Comparison of ENCODE assay signal across 8 mouse cellular contexts in the genomic region with DNA sequence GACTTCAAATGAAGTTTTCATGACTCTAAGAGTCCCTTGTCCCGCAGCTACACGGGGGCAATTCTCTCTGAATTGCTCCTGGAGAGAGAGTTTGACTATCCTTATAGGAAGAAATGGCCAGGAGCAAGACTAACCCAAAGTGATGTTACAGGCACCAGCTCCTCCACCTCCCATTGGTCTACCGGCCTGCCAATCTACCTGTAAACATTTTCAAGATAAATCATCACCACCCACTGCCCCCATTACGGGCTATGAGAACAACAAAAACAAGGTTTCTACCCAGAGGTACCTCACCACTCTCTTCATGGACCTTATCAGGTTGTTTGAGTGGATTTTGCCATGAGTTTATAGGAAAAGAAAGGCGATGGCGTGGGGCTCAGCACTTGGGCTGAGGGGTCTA. TPM values are rescaled to one million over a fixed set of nuclear protein-coding genes. Genes with fewer than 3 reads are reported as not detected.
DNase-seq lines count a peak whose midpoint lies in the region; ATAC-seq and TF ChIP-seq lines count a peak whose summit lies in the region.

No protein-coding gene starts in this region.

- H3K9ac ChIP-seq in limb, embryonic 13.5 days: no peak overlapping the region

- no peaks in the 10 kb centered on the region for H3K9me3 ChIP-seq in limb, embryonic 13.5 days

- H3K36me3 ChIP-seq in limb, embryonic 13.5 days: no peaks in the 10 kb centered on the region
- no peaks in the 10 kb centered on the region for H3K36me3 ChIP-seq in small intestine, adult 2 months (ENCODE audit: control insufficient read depth, insufficient read depth, low read length)

- TF ChIP-seq POLR2A in small intestine, adult 2 months (IDR thresholded peaks at IDR 0.05; ENCODE audit: low read depth, low read length): no peak

- no peak for TF ChIP-seq CTCF in small intestine, adult 2 months (IDR thresholded peaks at IDR 0.05; ENCODE audit: extremely low read depth, insufficient read length, insufficient replicate concordance, low read depth, low read length)

- DNase-seq in urinary bladder, postnatal 14 days (ENCODE audit: low spot score): peak; percentile 43
- no peak for DNase-seq in urinary bladder, postnatal 36 days (ENCODE audit: low spot score in 2 of 2)
- DNase-seq in heart, postnatal 4 days: peak; percentile 55
- DNase-seq in right cerebral cortex, postnatal 25 days: no peak
- DNase-seq in left cerebral cortex, adult 9 months (ENCODE audit: low spot score in 2 of 2): no peak
- DNase-seq in adrenal gland, postnatal 25 days: no peak

- ATAC-seq in limb, embryonic 13.5 days (ENCODE audit: low FRiP score, low read depth): no peak

- peaks cover 28% of the 10 kb centered on the region for H3K4me1 ChIP-seq in limb, embryonic 13.5 days
- peaks cover 13% of the 10 kb centered on the region for H3K4me1 ChIP-seq in small intestine, adult 2 months (ENCODE audit: control insufficient read depth, insufficient read depth, insufficient read length, low read length)

- no peak overlapping the region for H3K27ac ChIP-seq in limb, embryonic 13.5 days
- H3K27ac ChIP-seq in small intestine, adult 2 months (ENCODE audit: insufficient read depth, low read depth, low read length): peak overlapping the region; percentile 15

- H3K27me3 ChIP-seq in limb, embryonic 13.5 days: peaks cover 32% of the 10 kb centered on the region
- no peaks in the 10 kb centered on the region; the same call in 1 of the 2 replicates for H3K27me3 ChIP-seq in small intestine, adult 2 months (ENCODE audit: control insufficient read depth, insufficient read depth, low read length)

- 31% methylated on average over 6 of the region's 6 CpGs for whole genome bisulfite sequencing in limb, embryonic 13.5 days
- 31% methylated on average over 6 of the region's 6 CpGs for WGBS in small intestine, adult 2 months

- H3K4me3 ChIP-seq in limb, embryonic 13.5 days: peak overlapping the region; percentile 64
- peak overlapping the region; percentile 65 for H3K4me3 ChIP-seq in small intestine, adult 2 months (ENCODE audit: low read depth, low read length)

- H3K4me2 ChIP-seq in limb, embryonic 13.5 days (replicated peaks): peak overlapping the region; percentile 99

RNA-seq across cellular contexts. Expression of gene Egln3, which starts 1.4 kb away (rescaled TPM):
- total RNA-seq in heart, postnatal 4 days (2021): 10 to 100 TPM; 38.0 to 44.1 TPM
- polyA plus RNA-seq in limb, embryonic 13.5 days (2015; fragmentation: Nextera tagmentation; extraction: Ambion mirVana): 3.9 and 5.4 TPM in 2 replicates
- polyA plus RNA-seq in small intestine, adult 2 months (2012; rRNA removed): 26.9 and 51.8 TPM in 2 replicates
- total RNA-seq in adrenal gland, postnatal 25 days (2021): 3.5 and 4.0 TPM in 2 replicates

Comparison
In these comparisons a context has a peak if more than half of its experiments do, and no peak if none do; other contexts are left out.
1. DNase-seq: peak in urinary bladder, postnatal 14 days (single experiment) and heart, postnatal 4 days (single experiment); none in urinary bladder, postnatal 36 days (0 of 2), right cerebral cortex, postnatal 25 days (single experiment), left cerebral cortex, adult 9 months (0 of 2) and adrenal gland, postnatal 25 days (single experiment).